Mouse (Mus musculus) left cerebral cortex, postnatal 25 days (tissue): ENCODE results near the gene Hoxb3. TPM values are rescaled to one million over a fixed set of nuclear protein-coding genes. Genes with fewer than 3 reads are reported as not detected.

Experiments used
- DNase-seq, 2 experiments: peaks; one replicate each; pipeline ENCODE4 v3.0.0; 2022; ENCODE audit warnings: low spot score in 2 of 2, mixed read lengths in 1 of 2
- intact Hi-C: fragments of 180-260 bp; cut with DNase I; formaldehyde crosslinking; loops from one replicate; pipeline ENCODE4 v1.15.1; 2025
- total RNA-seq, 2 experiments: library from RNA; stranded (reverse); gene quantifications; 2 replicates each; pipeline ENCODE4 v1.2.3; 2021

Gene Hoxb3
- total RNA-seq, 2 experiments from 2014 or later = not detected

- intact Hi-C loops = loop anchor here (10.0 kb wide), 1 partner anchor 418 kb away; the partner anchor contains the start of gene B4galnt2
- no peak for DNase-seq
Observed at GRCm38 (mm10) chr11:96332618-96333032, 9.5 kb downstream of the Hoxb3 start.

GRCm38 (mm10) chr11:96333241-96334001, 10.3 kb downstream of the Hoxb3 start:
- no peak for DNase-seq
- intact Hi-C loops = loop anchor here (10.0 kb wide), 1 partner anchor 419 kb away; the partner anchor contains the start of gene B4galnt2

- DNase-seq = no peak
- intact Hi-C loops = loop anchor here (10.0 kb wide), 1 partner anchor 419 kb away; the partner anchor contains the start of gene B4galnt2
Observed at GRCm38 (mm10) chr11:96334002-96334364, 10.9 kb downstream of the Hoxb3 start.

GRCm38 (mm10) chr11:96334998-96335397, 11.9 kb downstream of the Hoxb3 start:
- intact Hi-C loops = loop anchor here (10.0 kb wide), 1 partner anchor 420 kb away; the partner anchor contains the start of gene B4galnt2

GRCm38 (mm10) chr11:96336597-96336996, 13.5 kb downstream of the Hoxb3 start:
- DNase-seq = no peak
- intact Hi-C loops = loop anchor here (10.0 kb wide), 1 partner anchor 422 kb away; the partner anchor contains the start of gene B4galnt2

More at GRCm38 (mm10) chr11:96334998-96335397, 11.9 kb downstream of the Hoxb3 start:
- no peak for DNase-seq

GRCm38 (mm10) chr11:96337026-96337425, 13.9 kb downstream of the Hoxb3 start:
- intact Hi-C loops = loop anchor here (10.0 kb wide), 1 partner anchor 422 kb away; the partner anchor contains the start of gene B4galnt2
- no peak for DNase-seq

GRCm38 (mm10) chr11:96338957-96339855, 16.1 kb downstream of the Hoxb3 start:
- intact Hi-C loops = loop anchor here (10.0 kb wide), 1 partner anchor 424 kb away; the partner anchor contains the start of gene B4galnt2

GRCm38 (mm10) chr11:96340698-96341365, 17.7 kb downstream of the Hoxb3 start:
- intact Hi-C loops = loop anchor here (5.0 kb wide), 2 partner anchors 139 to 164 kb away; no protein-coding TSS in a partner anchor
- DNase-seq = no peak

More at GRCm38 (mm10) chr11:96338957-96339855, 16.1 kb downstream of the Hoxb3 start:
- no peak for DNase-seq

- DNase-seq = peak in 1 of 2 experiments; percentile 6
- intact Hi-C loops = loop anchor here (5.0 kb wide), 2 partner anchors 140 to 165 kb away; no protein-coding TSS in a partner anchor
Observed at GRCm38 (mm10) chr11:96341701-96342575, 18.8 kb downstream of the Hoxb3 start.

- intact Hi-C loops = loop anchor here (5.0 kb wide), 2 partner anchors 140 to 165 kb away; no protein-coding TSS in a partner anchor
Observed at GRCm38 (mm10) chr11:96342576-96342930, 19.4 kb downstream of the Hoxb3 start.

GRCm38 (mm10) chr11:96343206-96343745, 20.1 kb downstream of the Hoxb3 start:
- intact Hi-C loops = loop anchor here (5.0 kb wide), 2 partner anchors 141 to 166 kb away; no protein-coding TSS in a partner anchor
- no peak for DNase-seq

More at GRCm38 (mm10) chr11:96342576-96342930, 19.4 kb downstream of the Hoxb3 start:
- no peak for DNase-seq

GRCm38 (mm10) chr11:96344061-96344877, 21.1 kb downstream of the Hoxb3 start:
- intact Hi-C loops = loop anchor here (5.0 kb wide), 2 partner anchors 142 to 167 kb away; no protein-coding TSS in a partner anchor
- DNase-seq = no peak

- no peak for DNase-seq
- intact Hi-C loops = loop anchor here (5.0 kb wide), 2 partner anchors 143 to 168 kb away; no protein-coding TSS in a partner anchor
Observed at GRCm38 (mm10) chr11:96344878-96345159, 21.7 kb downstream of the Hoxb3 start.

- DNase-seq = no peak
- intact Hi-C loops = no loop called here
Observed at GRCm38 (mm10) chr11:96345220-96345892, 22.2 kb downstream of the Hoxb3 start.

- intact Hi-C loops = no loop called here
- no peak for DNase-seq
Observed at GRCm38 (mm10) chr11:96345893-96346806, 23.0 kb downstream of the Hoxb3 start.
